Mouse (Mus musculus) thymus, adult 18-20 months (tissue): ENCODE results near the gene Fermt2.

Experiments used
- DNase-seq, 2 experiments: peaks; one replicate each; pipeline ENCODE4 v3.0.0; 2022; ENCODE audit warnings: mixed read lengths in 2 of 2

The Fermt2 gene

GRCm38 (mm10) chr14:45529411-45530363 lies at the start of gene Fermt2:
Gene Fermt2 (minus strand): TSS chr14:45530118.
- DNase-seq, result no peak

GRCm38 (mm10) chr14:45566066-45566937 lies 36.4 kb upstream of the Fermt2 start:
- DNase-seq, result peak; percentile 10 to 21

- DNase-seq, result no peak
These were observed 35.5 kb upstream of the Fermt2 start for GRCm38 (mm10) chr14:45565216-45566065.

- DNase-seq, result no peak
These were observed 33.7 kb upstream of the Fermt2 start for GRCm38 (mm10) chr14:45563577-45563976.

- no peak for DNase-seq
These were observed 31.8 kb upstream of the Fermt2 start for GRCm38 (mm10) chr14:45561681-45562080.

- no peak for DNase-seq
These were observed 29.1 kb upstream of the Fermt2 start for GRCm38 (mm10) chr14:45559018-45559417.

GRCm38 (mm10) chr14:45554336-45554735 lies 24.4 kb upstream of the Fermt2 start:
- no peak for DNase-seq

GRCm38 (mm10) chr14:45553854-45554253 lies 23.9 kb upstream of the Fermt2 start:
- no peak for DNase-seq

GRCm38 (mm10) chr14:45552431-45552830 lies 22.5 kb upstream of the Fermt2 start:
- DNase-seq, result no peak

- no peak for DNase-seq
These were observed 21.3 kb upstream of the Fermt2 start for GRCm38 (mm10) chr14:45551121-45551768.

- no peak for DNase-seq
These were observed 20.2 kb upstream of the Fermt2 start for GRCm38 (mm10) chr14:45550010-45550647.

GRCm38 (mm10) chr14:45548118-45548517 lies 18.2 kb upstream of the Fermt2 start:
- no peak for DNase-seq

- DNase-seq, result no peak
These were observed 15.0 kb upstream of the Fermt2 start for GRCm38 (mm10) chr14:45544905-45545304.

- no peak for DNase-seq
These were observed 14.1 kb upstream of the Fermt2 start for GRCm38 (mm10) chr14:45544026-45544425.

GRCm38 (mm10) chr14:45539659-45540468 lies 9.9 kb upstream of the Fermt2 start:
- DNase-seq, result no peak

- DNase-seq, result no peak
These were observed 737 bp upstream of the Fermt2 start for GRCm38 (mm10) chr14:45530364-45531345.

GRCm38 (mm10) chr14:45528861-45529260 lies 1.1 kb downstream of the Fermt2 start:
- DNase-seq, result no peak

GRCm38 (mm10) chr14:45515771-45516170 lies 14.1 kb downstream of the Fermt2 start:
- DNase-seq, result no peak

GRCm38 (mm10) chr14:45510787-45511186 lies 19.1 kb downstream of the Fermt2 start:
- DNase-seq, result no peak
